Mouse (Mus musculus) G1E (cell line): ENCODE data around the gene Nprl2. TPM values are rescaled to one million over a fixed set of nuclear protein-coding genes. Genes with fewer than 3 reads are reported as not detected.
"Not testable (repeated sequence)": the region's sequence is repeated elsewhere in the genome, so short reads cannot be mapped to it uniquely, and the experiment has no call there.

Experiments used
- ATAC-seq: 2 replicates; pipeline ENCODE4 v1.8.0; 2016; ENCODE audit warnings: mild to moderate bottlenecking; ENCODE audit not compliant: insufficient number of reproducible peaks, poor library complexity, low FRiP score, severe bottlenecking; ENCODE audit errors: extremely low read depth
- DNase-seq: peaks from one replicate; pipeline ENCODE4 v3.0.0; 2012; ENCODE audit warnings: low spot score
- H3K27me3 ChIP-seq: 2 replicates; pipeline ENCODE4 v1.6.1; 2012; ENCODE audit warnings: mild to moderate bottlenecking, low read length, inconsistent platforms; ENCODE audit not compliant: insufficient read depth
- H3K36me3 ChIP-seq: replicated peaks from 2 replicates; pipeline ENCODE3; 2012; ENCODE audit warnings: mild to moderate bottlenecking, inconsistent platforms
- H3K4me1 ChIP-seq: 2 replicates; pipeline ENCODE4 v1.6.1; 2012; ENCODE audit warnings: low read depth, low read length, inconsistent platforms, mixed read lengths; ENCODE audit not compliant: insufficient read depth
- H3K4me3 ChIP-seq: 2 replicates; pipeline ENCODE4 v1.5.1; 2012; ENCODE audit warnings: low read depth, mild to moderate bottlenecking, inconsistent platforms, low read length, moderate library complexity, mixed read lengths
- H3K9me3 ChIP-seq: replicated peaks from 2 replicates; pipeline ENCODE4 v1.6.1; 2012; ENCODE audit warnings: inconsistent platforms
- CTCF ChIP-seq: IDR thresholded peaks from 2 replicates; pipeline ENCODE4 v1.5.1; 2012; ENCODE audit warnings: low read depth, low read length, inconsistent platforms, mixed read lengths
- GATA1 ChIP-seq: IDR thresholded peaks from 2 replicates; pipeline ENCODE4 v1.6.1; 2012; ENCODE audit warnings: borderline replicate concordance, low read length, inconsistent platforms, mixed read lengths
- GATA2 ChIP-seq: IDR thresholded peaks from 2 replicates; pipeline ENCODE4 v1.6.1; 2012; ENCODE audit warnings: low read depth, low read length, inconsistent platforms, borderline replicate concordance
- POLR2AphosphoS5 ChIP-seq: IDR thresholded peaks from 2 replicates; pipeline ENCODE4 v1.6.1; 2012; ENCODE audit warnings: low read depth, low read length, inconsistent platforms; ENCODE audit not compliant: insufficient replicate concordance
- TAL1 ChIP-seq: conservative IDR thresholded peaks from 2 replicates; pipeline ENCODE4 v1.6.1; 2012; ENCODE audit warnings: low read depth, low read length, inconsistent platforms, mixed read lengths
- polyA plus RNA-seq: library from polyadenylated mRNA; stranded (reverse); fragments of >175 nt; gene quantifications from 2 replicates; pipeline ENCODE4 v1.2.3, GENCODE M21; 2012
- total RNA-seq, 2 experiments: library from RNA; stranded (forward) in 1 of 2; stranded (reverse) in 1 of 2; fragments of 200-1000 nt in 1 of 2; fragments of >200 nt in 1 of 2; fragmentation: Nextera tagmentation in 1 of 2; gene quantifications; 2 replicates each; pipeline ENCODE4 v1.2.3; 2014 to 2017

Nprl2 gene
- total and polyA plus RNA-seq, 3 experiments, result 1.7 to 22.6 (median 18.4) TPM

DNA sequence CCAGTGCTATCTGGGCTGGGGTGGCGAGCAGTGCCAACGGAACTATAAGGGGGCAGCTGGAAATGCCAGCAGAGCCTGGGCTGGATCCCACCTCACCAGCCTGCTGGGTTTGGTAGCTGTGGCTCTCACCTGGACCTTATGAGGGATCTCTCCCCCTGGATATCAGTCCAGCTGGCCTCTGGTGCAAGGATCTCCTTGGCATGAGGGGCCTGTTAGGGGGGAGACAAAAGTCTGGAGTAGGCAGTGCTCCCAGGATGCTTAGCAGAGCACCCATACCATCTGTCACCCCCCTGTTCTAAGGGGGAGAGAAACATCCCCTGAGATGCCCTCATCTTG is 30.3 kb downstream of the Nprl2 start:
- no peak for ATAC-seq
- Histone ChIP-seq H3K27me3 (no peaks in the 10 kb centered on the region), H3K4me1 (peaks cover 84% of the 10 kb centered on the region), H3K4me3 (peak overlapping the region; percentile 7; the same call in 1 of the 2 replicates), H3K9me3 (no peaks in the 10 kb centered on the region), H3K36me3 (peaks cover 40% of the 10 kb centered on the region)
- DNase-seq, result no peak
- TF ChIP-seq GATA1 (no peak), TAL1 (no peak), POLR2AphosphoS5 (no peak), GATA2 (no peak), CTCF (no peak)

DNA sequence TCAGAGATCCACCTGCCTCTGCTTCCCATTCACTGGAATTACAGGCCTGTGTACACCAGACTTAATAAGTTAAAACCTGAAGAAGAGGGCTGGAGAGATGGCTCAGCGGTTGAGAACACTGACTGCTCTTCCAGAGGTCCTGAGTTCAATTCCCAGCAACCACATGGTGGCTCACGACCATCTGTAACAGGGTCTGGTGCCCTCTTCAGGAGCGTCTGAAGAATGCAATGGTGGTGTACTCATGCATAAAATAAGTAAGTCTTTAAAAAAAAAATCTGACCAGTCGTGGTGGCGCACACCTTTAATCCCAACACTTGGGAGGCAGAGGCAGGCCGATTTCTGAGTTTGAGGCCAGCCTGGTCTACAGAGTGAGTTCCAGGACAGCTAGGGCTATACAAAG is 31.7 kb downstream of the Nprl2 start:
- not testable (repeated sequence) for H3K9me3 ChIP-seq, H3K27me3 ChIP-seq, ATAC-seq, DNase-seq, H3K4me3 ChIP-seq
- H3K4me1 ChIP-seq, result peaks cover 81% of the 10 kb centered on the region
- H3K36me3 ChIP-seq, result peaks cover 43% of the 10 kb centered on the region

DNA sequence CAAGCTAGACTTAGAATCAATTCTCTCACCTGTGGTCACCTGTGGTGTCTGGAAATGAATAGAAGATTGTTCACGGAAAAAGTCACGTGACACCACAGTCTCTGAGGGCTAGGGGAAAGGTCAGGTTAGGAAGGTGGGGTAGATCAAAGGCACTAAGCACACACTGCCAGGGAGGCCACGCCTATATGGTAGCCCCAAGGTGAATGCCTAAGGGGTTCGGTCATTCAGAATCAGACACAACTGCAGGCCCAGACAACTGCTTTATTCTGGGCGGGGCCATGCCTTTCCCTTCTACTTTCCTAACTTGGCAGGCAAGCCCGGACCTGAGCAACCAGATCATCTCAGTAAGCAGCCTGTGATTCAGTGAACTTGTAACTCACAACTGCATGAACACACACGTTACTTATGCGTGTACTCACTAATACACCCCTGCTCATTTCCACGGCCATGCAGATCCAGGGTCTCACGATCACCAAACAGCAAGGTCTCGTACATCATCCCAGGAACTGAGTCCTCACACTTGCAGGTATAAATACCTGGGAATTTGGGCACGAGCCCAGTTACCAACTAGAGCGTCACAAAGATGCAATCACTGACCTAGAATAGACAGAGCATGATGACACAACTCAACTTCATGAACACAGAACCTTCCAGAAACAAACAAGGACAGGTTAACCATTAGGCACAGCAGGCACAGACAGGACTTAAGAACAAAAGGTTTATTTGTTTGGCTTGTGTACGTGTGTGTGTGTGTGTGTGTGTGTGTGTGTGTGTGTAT is 33.7 kb downstream of the Nprl2 start:
- Histone ChIP-seq H3K4me1 (peaks cover 80% of the 10 kb centered on the region), H3K4me3 (no peak overlapping the region), H3K9me3 (no peaks in the 10 kb centered on the region), H3K36me3 (peaks cover 44% of the 10 kb centered on the region), H3K27me3 (no peaks in the 10 kb centered on the region)
- ATAC-seq, result no peak
- TF ChIP-seq TAL1 (no peak), CTCF (no peak), GATA2 (no peak), GATA1 (no peak), POLR2AphosphoS5 (no peak)
- DNase-seq, result no peak

DNA sequence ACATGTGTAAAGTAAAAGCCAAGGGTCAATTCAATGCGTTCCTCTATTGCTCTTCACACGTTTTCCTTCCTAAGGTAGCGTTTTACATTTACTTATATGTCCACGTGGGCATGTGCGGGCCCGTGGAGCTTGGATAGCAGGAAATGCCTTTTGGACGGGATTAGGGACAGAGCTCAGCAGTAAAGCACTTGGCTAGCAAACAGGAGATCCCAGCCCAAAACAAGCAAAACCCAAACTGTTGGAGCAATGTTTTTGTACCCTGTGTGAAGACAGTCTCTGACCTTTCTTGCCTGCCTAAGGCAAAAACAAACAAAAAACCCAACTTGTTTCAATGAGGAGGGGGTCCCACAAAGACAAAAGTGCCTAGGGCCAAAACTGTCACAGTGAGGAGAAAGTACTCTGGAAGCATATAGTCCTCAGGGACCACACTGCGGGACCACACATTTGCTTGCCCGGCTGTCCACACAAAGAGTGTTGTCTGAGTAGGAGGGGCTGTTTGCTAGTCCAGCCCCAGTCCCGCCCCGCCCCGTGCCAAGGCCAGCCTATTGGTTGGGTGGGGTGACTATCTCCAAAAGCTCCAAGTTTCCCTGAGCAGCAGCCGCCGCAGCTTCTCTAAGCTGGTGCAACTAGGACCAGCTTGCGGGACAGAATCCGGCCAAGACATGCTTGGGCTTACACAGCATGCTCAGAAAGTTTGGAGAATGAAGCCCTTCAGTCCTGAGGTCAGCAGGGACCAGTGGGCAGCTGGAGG is 34.5 kb downstream of the Nprl2 start, which contains the start of gene Hyal1:
Hyal1 (plus strand) TSS at position 571 of the 751 bp plus-strand sequence.
- TF ChIP-seq GATA1 (no peak), POLR2AphosphoS5 (no peak), TAL1 (no peak), GATA2 (no peak)
- DNase-seq (peak; percentile 85), ATAC-seq (peak; percentile 43; the same call in 1 of the 2 replicates)
- H3K9me3 ChIP-seq, result no peaks in the 10 kb centered on the region
- peaks cover 79% of the 10 kb centered on the region for H3K4me1 ChIP-seq
- H3K36me3 ChIP-seq, result peaks cover 36% of the 10 kb centered on the region
- H3K4me3 ChIP-seq, result peak within 1 kb of the TSS; percentile 67
- H3K27me3 ChIP-seq, result no peaks in the 10 kb centered on the region

DNA sequence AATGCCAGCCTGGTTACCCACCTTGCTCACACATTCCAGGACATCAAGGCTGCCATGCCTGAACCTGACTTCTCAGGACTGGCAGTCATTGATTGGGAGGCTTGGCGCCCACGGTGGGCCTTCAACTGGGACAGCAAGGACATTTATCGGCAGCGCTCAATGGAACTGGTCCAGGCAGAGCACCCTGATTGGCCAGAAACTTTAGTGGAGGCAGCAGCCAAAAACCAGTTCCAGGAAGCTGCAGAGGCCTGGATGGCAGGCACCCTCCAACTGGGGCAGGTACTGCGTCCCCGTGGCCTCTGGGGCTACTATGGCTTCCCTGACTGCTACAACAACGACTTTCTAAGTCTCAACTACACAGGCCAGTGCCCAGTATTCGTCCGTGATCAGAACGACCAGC is 35.8 kb downstream of the Nprl2 start:
- ATAC-seq (no peak), DNase-seq (no peak)
- H3K27me3 ChIP-seq, result no peaks in the 10 kb centered on the region
- no peaks in the 10 kb centered on the region for H3K9me3 ChIP-seq
- H3K4me3 ChIP-seq, result no peak overlapping the region
- H3K4me1 ChIP-seq, result peaks cover 78% of the 10 kb centered on the region
- H3K36me3 ChIP-seq, result peaks cover 31% of the 10 kb centered on the region
- TF ChIP-seq GATA1 (no peak), POLR2AphosphoS5 (no peak), TAL1 (no peak), CTCF (no peak), GATA2 (no peak)

DNA sequence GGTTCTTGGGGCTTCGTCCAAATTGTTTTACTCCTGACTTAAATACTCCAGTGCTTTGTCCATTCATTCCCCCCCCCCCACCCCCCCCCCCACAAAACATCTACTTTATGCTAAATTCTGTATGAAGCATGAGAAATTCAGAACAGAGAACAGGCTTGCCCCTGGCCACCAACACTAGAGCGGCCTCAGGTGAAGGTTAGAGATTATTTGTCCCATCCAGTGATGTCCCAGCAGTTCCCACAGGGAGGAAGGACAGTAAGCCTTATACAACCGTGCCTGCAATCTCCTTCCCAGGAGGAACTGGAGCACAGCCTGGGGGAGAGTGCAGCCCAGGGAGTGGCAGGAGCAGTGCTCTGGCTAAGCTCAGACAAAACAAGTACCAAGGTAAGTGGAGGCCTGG is 36.6 kb downstream of the Nprl2 start, which contains the start of gene Naa80:
Naa80 (plus strand) TSS at position 301 of the 400 bp plus-strand sequence.
- no peak for TF ChIP-seq TAL1
- no peak for TF ChIP-seq GATA2
- no peak for TF ChIP-seq GATA1
- TF ChIP-seq CTCF, result no peak
- no peak for TF ChIP-seq POLR2AphosphoS5
- Histone ChIP-seq H3K4me1 (peaks cover 79% of the 10 kb centered on the region), H3K4me3 (no peak within 1 kb of the TSS)

More for the DNA sequence above, 36.6 kb downstream of the Nprl2 start, which contains the start of gene Naa80:
- H3K9me3 ChIP-seq, result no peaks in the 10 kb centered on the region
- DNase-seq (no peak), ATAC-seq (no peak)
- H3K27me3 ChIP-seq, result no peaks in the 10 kb centered on the region
- peaks cover 34% of the 10 kb centered on the region for H3K36me3 ChIP-seq
